Mouse (Mus musculus): ENCODE results near the gene Sox5. TPM values are rescaled to one million over a fixed set of nuclear protein-coding genes. Genes with fewer than 3 reads are reported as not detected.

Gene Sox5
- total RNA-seq, 2 experiments from 2014 or later = 3.4 to 5.5 TPM

DNA sequence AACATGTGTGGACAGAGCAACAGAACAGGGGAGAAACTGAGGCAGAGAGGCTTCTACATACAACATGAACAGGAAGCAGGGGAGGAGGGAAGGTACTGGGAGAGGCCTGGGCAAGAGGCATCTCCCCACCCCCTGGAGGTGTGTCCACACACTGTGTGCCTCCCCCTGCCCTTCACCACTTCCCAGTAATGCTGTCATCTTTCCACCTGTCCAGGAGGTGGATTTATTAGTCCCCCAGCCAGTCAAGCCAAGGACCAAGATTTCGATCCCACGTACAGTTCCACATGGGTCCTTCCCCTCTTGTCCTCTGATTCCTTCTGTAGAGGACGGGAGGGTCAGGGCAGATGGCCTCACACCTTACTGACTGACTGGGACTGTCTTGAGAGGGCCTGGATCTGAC, 866.1 kb downstream of the Sox5 start:
- no peak for DNase-seq
- intact Hi-C loops (cut with DNase I) = no loop called here

DNA sequence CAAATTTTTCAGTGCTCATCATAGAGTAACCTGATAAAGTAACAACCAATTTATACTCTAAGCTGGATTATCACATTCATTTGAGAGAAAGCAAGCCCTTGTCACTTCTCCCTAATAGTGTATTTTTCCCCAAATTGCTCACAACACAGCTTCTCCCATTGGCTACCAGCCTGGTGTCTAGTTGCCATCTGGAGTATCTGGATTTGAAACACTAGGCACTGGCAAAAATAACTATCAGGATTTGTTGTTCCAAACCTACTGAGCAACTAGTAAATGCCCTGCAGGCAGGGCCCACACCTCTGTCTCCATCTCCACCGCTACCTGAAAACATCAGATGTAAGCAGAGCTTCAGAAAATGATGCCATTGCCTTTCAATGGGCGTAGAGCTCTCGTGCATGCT, 869.5 kb downstream of the Sox5 start:
- no peak for DNase-seq
- intact Hi-C loops (cut with DNase I) = no loop called here

DNA sequence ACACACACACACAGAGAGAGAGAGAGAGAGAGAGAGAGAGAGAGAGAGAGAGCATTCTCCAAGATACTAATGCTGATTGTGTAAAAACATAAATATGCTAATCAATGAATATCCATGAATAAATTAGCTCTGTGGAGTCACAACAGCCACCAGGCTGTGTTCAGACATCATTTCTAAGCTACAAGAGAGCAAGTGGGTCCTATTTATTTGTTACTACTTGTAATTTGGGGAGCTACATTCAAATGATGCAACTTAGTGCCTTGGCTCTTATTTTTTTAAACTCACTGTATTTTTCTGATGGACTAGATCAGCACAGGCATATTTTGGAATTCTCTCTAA, 877.1 kb downstream of the Sox5 start:
- DNase-seq = no peak
- intact Hi-C loops (cut with DNase I) = no loop called here

DNA sequence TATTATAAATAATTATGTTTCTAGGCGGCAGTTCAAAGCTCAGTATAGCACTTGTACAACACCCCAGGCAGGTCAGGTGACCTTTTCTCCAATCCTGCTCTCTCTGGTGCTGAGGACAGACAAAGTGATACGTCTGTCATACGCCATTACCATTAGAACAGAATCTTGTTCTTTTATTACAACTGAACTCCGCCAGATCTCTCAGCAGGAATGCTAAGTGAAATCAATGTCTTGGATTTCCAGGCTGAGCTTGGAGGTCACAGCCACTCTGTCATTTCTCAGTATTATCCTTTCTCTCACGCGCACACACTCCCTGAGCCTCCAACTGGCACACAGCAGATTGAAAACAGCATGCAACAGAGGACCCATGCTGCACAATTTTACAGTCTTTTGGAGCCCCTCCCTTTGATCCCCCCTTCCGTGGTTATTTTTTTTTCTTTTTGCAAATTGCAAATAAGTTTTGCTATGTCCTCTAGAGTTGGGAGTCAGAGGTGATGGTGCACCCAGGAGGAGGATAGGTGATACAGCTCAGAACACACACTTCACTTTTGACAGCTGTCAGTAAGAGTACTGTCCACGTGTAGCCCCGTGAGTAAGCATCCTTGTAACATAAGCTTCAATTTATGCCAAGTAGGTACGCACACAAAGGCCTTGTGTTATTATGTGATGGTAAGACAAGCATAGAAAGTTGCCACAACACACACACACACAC, 877.6 kb downstream of the Sox5 start:
- intact Hi-C loops (cut with DNase I) = no loop called here
- DNase-seq = no peak

DNA sequence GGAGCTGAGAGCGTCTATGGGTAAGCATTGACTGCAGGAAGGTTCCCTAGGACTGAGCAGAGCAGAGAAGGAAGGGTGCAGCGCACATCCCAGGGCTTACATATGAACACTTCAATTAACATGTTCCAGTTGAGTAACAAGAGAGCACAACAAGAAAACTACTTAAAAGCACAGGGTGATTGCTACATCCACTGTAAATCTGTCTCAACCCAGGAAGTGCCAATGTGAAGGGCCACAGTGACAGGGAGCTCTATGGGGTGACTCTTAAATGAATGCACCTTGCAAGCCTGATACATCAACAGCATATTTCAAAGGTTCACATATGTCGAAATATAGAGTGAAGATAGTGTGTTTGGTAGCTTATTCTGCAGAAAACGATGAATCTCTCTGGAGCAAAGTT, 880.9 kb downstream of the Sox5 start:
- intact Hi-C loops (cut with DNase I) = no loop called here
- DNase-seq = no peak

DNA sequence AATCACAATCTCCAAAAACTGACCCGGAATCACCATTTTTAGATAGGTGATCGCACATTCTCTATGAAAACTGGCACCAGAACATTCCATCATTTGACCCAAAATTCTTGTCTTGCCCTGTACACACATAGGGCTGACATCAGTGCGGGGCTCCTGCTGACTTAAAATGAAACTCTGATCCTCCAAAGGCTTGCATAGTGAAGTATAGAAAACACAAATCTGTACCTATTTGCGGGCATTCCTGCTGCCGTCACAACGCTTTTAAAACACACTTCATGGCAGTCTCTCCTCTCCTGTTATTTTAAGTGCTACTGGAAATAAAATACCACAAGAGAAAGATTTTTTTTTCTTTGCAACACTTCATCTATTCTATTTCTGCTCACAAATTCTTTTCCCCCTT, 886.7 kb downstream of the Sox5 start:
- no peak for DNase-seq
- intact Hi-C loops (cut with DNase I) = no loop called here

DNA sequence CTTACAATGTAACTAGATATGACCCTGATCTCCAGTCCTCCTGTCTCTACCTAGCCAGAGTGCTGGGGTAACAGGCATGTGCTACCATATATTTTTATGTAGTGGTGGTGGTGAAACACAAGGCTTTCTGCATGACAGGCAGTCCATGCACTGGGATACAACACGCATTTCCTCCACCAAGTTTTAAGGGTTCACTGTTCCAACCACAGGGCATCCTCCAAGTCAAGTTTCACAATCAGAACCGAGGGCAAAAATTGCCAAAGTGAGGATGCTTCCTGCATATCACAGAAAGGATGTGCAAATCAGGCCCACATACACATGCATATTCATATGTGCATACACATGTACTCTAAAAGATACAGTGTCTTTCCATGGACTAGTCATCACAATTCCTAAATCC, 888.9 kb downstream of the Sox5 start:
- no peak for DNase-seq
- intact Hi-C loops (cut with DNase I) = no loop called here

DNA sequence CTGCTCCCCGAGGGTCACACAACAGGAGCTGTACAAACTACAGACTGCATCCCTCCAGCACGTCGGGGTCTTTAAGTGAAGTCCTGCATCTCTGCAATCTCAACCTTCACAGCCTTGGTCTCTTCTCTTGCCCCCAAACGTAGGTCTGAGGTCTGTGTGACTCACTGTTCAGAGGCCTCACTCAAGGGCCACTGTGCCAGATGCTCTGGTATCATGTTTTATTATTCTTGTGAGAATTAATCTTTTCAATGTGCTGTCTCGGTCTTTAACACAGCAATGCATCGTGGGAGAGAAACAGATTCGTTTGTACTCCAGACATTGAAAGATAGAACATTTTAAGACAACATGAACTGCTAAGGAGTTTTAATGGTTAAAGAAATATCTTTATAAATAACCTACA, 893.2 kb downstream of the Sox5 start:
- intact Hi-C loops (cut with DNase I) = no loop called here
- no peak for DNase-seq

DNA sequence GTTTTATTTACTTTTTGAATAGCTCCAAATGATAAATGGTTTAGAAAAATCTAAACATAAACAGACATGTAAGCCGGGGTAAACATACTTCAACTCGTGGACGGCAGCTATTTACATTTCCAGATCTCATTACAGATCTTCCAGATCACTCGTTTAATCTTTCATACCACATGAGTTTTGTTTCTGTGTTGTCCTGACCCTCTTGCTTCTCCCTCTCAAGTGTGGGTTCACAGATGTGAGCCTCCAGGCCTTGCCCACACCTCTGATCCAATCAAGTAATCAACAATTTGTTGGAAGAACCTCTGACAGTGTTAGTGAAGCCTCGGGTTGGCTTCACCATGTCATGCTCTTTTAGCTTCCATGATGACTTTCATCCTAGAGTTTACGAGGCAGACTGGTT, 903.3 kb downstream of the Sox5 start:
- intact Hi-C loops (cut with DNase I) = no loop called here
- no peak for DNase-seq

DNA sequence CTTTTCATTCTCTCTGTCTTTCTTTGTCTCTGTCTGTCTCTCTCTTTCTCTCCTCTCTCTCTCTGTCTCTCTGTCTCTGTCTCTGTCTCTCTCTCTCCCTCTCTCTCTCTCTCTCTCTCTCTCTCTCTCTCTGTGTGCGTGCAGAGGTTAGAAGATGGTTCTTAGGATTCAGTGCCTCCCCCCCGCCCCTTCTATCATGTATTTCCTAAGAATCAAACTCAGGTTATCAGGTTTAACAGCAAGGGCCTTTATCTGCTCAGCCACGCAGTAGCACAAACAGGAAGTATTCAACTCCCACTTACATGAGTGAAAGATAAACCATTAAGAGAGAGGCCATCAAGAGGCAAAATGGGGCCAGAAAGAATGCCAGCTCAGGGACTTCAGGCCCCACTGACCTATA, 913.0 kb downstream of the Sox5 start:
- no peak for DNase-seq
- intact Hi-C loops (cut with DNase I) = no loop called here

DNA sequence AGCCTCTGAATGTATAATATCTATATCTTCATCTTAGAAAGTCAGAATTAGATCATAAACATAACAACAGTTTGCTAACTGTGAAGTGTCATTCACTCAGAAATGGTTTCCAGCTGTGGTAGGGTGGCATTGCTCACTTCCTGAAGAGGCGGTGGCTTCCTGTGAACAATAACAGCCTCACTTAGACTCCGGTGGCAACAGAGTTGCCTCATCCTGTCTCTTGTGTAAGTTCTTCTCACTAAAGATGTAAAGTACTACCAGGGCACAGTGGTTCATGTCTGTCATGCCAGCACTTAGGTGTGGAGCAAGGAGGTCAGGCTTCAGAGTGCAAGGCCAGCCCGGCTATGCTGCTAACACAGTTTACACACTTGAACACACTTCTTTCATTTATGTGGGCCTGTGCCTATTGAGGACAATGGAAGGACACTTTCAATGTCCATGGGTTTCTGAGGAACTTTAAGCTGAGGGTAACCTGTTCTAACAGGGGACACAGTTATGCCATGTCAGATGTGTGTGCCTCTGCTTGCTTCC, 913.6 kb downstream of the Sox5 start:
- intact Hi-C loops (cut with DNase I) = no loop called here
- no peak for DNase-seq

DNA sequence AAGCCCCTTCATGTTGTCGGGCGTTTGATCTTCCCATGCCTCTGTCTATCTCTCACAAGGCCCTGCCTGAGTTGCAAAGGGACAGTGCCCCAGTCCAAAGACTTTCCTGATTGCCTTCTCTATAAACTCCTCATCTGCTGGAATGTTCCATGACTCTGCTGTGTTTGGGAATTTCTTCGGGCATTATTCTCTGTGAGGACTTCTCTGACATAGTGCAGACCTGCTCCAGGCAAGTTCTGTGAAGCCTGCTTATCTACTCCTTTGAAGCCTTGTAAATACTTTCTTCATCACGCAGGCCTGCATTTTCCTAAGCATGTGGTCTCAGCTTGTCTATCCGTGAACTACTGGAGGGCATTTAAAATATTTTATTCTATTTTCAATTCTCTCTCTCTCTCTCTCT, 914.7 kb downstream of the Sox5 start:
- intact Hi-C loops (cut with DNase I) = no loop called here
- DNase-seq = no peak

DNA sequence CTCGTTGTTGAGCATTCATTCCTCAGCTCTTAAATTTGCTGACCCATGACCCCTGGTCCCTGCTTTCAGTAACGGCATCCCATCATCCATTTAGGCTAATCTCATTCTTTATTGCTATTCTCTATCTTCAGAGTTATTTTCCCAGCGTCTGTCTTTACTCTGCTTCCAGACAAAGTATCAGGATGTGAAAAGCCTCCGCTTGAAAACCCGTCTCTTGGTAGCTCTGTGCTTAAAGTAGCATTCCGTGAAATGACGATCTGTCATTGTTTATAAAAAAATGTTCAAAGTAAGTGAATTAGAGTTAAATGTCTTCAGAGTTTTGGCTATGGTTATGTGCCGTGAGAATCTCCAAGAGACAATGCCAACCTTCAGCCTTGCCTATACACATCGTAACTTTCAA, 915.2 kb downstream of the Sox5 start:
- DNase-seq = no peak
- intact Hi-C loops (cut with DNase I) = no loop called here

DNA sequence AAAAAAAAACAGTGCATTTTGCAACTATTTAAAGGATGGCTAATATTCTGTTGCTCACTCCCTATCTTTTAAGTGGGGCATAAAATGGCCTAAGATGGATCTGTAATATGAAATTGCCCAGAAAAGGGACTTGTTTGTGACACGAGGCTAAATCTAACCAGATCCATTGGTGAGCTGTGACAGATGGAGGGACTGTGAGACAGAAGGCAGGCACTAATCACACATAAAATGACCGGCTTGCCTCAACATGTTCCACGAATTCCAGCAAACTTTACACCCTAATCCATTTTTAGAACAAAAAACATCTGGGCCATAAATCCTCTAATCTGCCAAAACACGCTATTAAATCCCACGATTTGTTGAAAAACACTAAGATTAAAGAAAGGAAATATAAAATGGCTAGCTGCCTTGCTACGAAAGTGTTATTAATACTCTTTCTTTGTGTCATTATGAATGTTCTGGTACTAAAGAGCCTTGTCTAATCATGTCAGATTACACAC, 919.1 kb downstream of the Sox5 start:
- intact Hi-C loops (cut with DNase I) = no loop called here
- DNase-seq = peak in 1 of 2 experiments; percentile 10

DNA sequence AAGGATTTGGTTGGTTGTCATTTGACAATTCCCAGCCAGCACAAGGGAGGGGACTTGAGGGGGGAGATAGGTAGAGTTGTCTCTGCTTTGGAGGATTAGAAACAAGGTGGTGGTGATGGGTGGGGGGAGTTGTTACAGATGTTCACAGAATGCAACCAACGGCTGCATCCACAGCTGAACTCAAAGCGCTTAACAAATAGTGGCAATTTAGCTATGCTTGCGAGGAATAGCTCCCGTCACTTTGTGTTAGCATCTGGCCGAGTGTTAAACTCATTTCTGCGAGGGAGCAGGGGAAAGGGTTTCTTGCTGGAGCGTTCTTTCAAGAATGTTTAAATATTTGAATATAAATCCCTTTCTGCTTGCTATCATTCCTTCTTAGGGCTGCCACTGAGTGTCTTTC, 921.7 kb downstream of the Sox5 start:
- intact Hi-C loops (cut with DNase I) = no loop called here
- DNase-seq = no peak

DNA sequence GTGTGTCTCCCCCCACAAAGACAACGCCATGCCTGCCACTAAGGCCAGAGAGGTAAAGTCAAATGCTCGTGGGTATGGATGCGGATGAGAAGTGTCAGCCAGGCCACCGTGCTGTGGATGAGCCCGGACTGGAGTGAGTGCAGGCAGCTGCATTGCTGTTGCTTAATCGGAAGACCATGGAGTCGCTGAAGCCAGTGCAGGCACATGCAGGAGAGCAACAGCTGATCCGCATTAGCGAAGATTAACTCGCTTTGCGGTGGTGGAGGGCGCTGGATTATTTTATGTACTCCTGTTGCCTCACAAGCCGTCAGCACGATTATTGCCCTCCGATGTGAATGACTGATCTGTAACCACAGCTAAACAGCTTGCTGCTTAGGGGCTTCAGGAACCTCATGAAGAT, 922.2 kb downstream of the Sox5 start:
- intact Hi-C loops (cut with DNase I) = no loop called here
- no peak for DNase-seq

DNA sequence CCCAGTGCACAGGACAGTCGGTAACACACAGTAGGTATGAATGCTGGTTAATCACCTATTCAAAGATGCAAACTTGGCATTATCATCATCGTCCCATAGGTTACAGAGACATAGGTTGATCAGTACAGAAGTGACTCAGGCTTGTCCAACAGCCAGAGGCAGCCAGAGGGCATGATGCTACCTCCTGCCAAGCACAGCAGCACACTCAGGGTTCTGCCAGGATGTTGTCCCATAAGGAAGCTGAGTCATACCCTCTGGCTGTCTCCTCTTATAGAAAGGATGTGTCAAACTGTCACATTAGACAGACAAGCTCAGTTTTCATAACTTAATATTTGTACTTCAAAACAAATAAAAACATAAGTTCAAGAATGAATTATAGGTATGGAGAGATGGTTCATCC, 923.2 kb downstream of the Sox5 start:
- no peak for DNase-seq
- intact Hi-C loops (cut with DNase I) = no loop called here

DNA sequence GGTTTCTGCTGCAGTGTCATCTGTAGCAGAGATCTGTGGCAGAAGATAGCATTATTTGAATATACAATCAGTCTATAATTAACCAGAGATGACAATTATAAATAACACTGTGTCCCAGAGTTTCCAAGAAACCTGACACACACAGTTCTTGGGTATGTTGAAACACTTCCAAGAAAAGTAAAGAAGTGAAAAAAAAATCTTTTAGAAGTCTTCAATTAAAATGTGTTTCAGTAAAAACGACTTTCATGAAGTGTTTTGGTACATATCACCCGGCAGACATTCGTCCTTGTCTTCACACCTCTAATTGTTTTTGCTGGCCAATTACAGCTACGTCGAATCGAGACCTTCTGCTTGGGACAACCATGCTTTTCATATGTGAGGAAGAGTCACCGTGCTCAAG, 924.4 kb downstream of the Sox5 start:
- no peak for DNase-seq
- intact Hi-C loops (cut with DNase I) = no loop called here

DNA sequence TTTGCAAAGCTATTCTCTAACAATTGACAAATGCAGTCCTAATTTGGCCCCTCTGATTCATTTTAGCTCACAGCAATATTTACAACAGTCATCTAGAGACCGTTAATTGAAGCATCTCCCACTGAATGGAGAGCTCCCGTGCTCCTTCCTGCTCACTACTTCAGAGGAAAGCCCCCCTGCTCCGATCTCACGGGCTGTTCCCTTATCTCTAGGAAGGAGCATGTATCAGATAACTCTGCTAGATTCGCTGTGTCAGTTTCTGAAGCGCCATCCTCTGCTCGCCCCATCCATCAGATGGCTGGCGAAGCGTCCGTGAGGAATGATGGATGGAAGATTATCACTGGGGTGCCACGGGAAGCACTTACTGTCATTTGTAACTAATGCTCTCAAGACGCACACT, 926.4 kb downstream of the Sox5 start:
- intact Hi-C loops (cut with DNase I) = no loop called here
- no peak for DNase-seq

DNA sequence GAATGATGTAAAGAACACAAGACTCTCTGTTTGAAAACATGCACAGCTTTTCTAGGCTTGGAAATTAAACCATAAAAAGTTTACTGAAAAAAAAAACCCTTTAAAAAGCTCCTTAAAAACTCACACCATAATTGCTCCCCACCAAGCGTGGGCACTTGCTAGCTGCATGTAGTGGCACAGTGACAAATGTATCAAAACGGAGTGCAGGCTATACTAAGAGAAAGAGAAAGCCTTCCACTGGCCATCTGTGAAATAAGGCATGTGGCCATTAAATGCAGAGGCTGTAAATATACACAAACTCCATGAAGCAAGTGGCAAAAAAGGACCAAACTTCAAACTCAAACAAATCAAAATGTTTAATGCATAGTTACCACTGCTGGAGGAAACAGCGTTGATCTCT, 927.7 kb downstream of the Sox5 start:
- intact Hi-C loops (cut with DNase I) = no loop called here
- no peak for DNase-seq

DNA sequence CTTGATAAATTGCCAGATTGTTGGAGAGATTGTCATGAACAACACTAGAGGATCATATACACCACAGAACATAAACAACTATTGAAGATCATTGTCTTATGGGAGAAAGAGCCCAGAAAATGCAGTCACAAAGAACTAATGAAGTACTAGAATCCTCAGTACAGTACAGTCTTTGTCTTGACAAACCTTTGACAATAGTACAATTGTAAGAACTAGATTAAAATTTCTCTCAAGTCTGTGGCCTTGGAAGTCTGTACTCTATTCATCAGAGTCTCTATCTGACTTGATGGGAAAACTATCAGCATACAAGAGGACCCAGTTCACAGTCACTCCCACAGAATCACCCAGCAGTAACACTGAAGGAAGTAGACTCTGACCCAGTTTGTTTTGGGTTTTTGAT, 936.0 kb downstream of the Sox5 start:
- intact Hi-C loops (cut with DNase I) = no loop called here
- DNase-seq = no peak

DNA sequence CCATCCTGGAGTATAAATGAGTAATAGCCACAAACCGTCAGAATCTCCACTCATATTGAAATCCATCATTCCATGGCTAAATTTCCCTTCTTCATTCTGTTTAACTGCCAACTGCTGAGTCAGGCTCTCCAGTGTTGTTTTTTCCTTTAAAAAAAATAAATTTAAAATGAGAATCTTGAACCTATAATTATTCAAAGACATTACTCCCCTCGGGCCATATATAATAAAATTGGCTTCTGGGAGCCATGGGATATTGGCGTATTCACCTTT, 937.1 kb downstream of the Sox5 start:
- intact Hi-C loops (cut with DNase I) = no loop called here
- no peak for DNase-seq

DNA sequence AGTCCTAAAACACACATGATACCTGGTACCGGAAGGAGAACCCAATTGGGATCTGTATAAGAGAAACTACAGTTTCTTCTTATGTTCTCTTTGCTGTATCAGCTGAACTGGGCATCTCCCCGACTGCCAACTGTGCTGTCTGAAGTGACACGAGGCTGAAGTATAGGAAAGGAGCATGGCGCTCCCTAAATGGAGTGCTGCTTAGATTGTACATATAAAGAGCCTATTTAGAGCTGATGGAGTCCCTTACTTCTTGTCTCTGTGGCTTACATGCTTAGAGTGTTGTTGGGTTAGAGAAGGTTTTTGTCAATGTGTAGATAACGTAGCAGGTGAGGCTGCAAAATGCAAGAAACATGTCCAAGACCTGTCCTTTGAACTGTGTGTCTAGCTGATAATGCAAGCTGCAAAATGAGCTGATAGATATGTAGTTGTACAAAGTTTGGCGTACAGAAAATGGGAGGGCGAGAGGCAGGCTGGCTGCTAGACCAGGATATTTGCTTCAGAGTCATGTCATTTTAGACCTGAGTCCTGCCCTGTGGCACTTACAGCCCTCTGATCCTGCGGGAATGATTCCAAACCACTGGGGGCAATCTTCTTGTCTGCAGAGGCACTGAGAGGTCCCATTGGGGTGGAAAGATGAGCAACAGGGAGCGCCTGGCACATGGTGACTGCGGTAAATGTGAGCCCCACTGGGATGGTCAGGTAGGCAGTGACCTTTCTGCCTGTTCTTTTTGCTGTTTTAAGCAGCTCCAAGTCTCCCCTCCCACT, 937.7 kb downstream of the Sox5 start:
- intact Hi-C loops (cut with DNase I) = no loop called here
- no peak for DNase-seq

Data from heart, postnatal 10 days (tissue).